Mouse (Mus musculus): ENCODE measurements around the gene Prickle3. TPM values are rescaled to one million over a fixed set of nuclear protein-coding genes. Genes with fewer than 3 reads are reported as not detected.

Prickle3 gene
- total RNA-seq (2021): 10 to 100 TPM; 11.9 to 12.0 TPM

GRCm38 (mm10) chrX:7657221-7657639, at the start of gene Prickle3:
TSS of gene Prickle3 (plus strand) at chrX:7657260.
- peak; percentile 72 for DNase-seq

GRCm38 (mm10) chrX:7610035-7610434, 47.0 kb upstream of the Prickle3 start:
- DNase-seq: no peak

- DNase-seq: no peak
Measured at GRCm38 (mm10) chrX:7610536-7611258, 46.4 kb upstream of the Prickle3 start.

- no peak for DNase-seq
Measured at GRCm38 (mm10) chrX:7617889-7618551, 39.0 kb upstream of the Prickle3 start.

GRCm38 (mm10) chrX:7632560-7632959, 24.5 kb upstream of the Prickle3 start:
- no peak for DNase-seq

- no peak for DNase-seq
Measured at GRCm38 (mm10) chrX:7635101-7635500, 22.0 kb upstream of the Prickle3 start.

- peak; percentile 73 for DNase-seq
Measured at GRCm38 (mm10) chrX:7638401-7639091, 18.5 kb upstream of the Prickle3 start, which contains the start of gene Syp. TSS of gene Syp (plus strand) at chrX:7638471.

GRCm38 (mm10) chrX:7639536-7640325, 17.3 kb upstream of the Prickle3 start:
- DNase-seq: no peak

- DNase-seq: no peak
Measured at GRCm38 (mm10) chrX:7640785-7641184, 16.3 kb upstream of the Prickle3 start.

GRCm38 (mm10) chrX:7645349-7645748, 11.7 kb upstream of the Prickle3 start:
- peak; percentile 80 for DNase-seq

GRCm38 (mm10) chrX:7648671-7649304, 8.3 kb upstream of the Prickle3 start:
- DNase-seq: peak; percentile 78

- DNase-seq: peak; percentile 53
Measured at GRCm38 (mm10) chrX:7658031-7658784, 1.1 kb downstream of the Prickle3 start.

GRCm38 (mm10) chrX:7658785-7659589, 1.9 kb downstream of the Prickle3 start:
- peak; percentile 29 for DNase-seq

- no peak for DNase-seq
Measured at GRCm38 (mm10) chrX:7661086-7661485, 4.0 kb downstream of the Prickle3 start.

GRCm38 (mm10) chrX:7662936-7663335, 5.9 kb downstream of the Prickle3 start:
- no peak for DNase-seq

- DNase-seq: no peak
Measured at GRCm38 (mm10) chrX:7664791-7665190, 7.7 kb downstream of the Prickle3 start.

- no peak for DNase-seq
Measured at GRCm38 (mm10) chrX:7665739-7666502, 8.9 kb downstream of the Prickle3 start.

GRCm38 (mm10) chrX:7670390-7670881, 13.4 kb downstream of the Prickle3 start:
- peak; percentile 80 for DNase-seq

GRCm38 (mm10) chrX:7670921-7671623, 14.0 kb downstream of the Prickle3 start, which contains the start of gene Plp2:
TSS of gene Plp2 (minus strand) at chrX:7671390.
- DNase-seq: peak; percentile 53

All from heart, postnatal 4 days (tissue).